Mouse (Mus musculus) megakaryocyte, embryonic 14.5 days (primary cell): ENCODE measurements at regions not wholly inside any gene's neighbourhood (a gene's known extent, or its start where the extent isn't known, plus 50 kb on each side); places are given as distances from the start of the nearest gene placed in this dataset.

Experiments used
- FLI1 ChIP-seq: IDR thresholded peaks from 2 replicates; pipeline ENCODE4 v1.6.1; 2012; ENCODE audit warnings: low read length, inconsistent platforms, mixed read lengths
- GATA1 ChIP-seq: IDR thresholded peaks from 3 replicates; pipeline ENCODE4 v1.6.1; 2012; ENCODE audit warnings: mixed read lengths, low read length, inconsistent platforms, borderline replicate concordance

GRCm38 (mm10) chr10:123929955-123930354, 666.2 kb downstream of the Fam19a2 start:
- TF ChIP-seq FLI1, result no peak
- TF ChIP-seq GATA1, result no peak
